Mouse (Mus musculus) neural tube, embryonic 13.5 days (tissue): ENCODE measurements around the gene Sirt2. TPM values are rescaled to one million over a fixed set of nuclear protein-coding genes. Genes with fewer than 3 reads are reported as not detected.

Experiments used
- ATAC-seq: fragments of 200-750 bp; cut with Nextera tagmentation; 2 replicates; pipeline ENCODE4 v1.8.0; 2017; ENCODE audit warnings: low read depth, mild to moderate bottlenecking, moderate TSS enrichment, moderate library complexity
- H3K27ac ChIP-seq: fragments of 300-500 bp; sonication (generic); replicated peaks from 2 replicates; pipeline ENCODE4 v1.5.1; 2015; ENCODE audit warnings: moderate library complexity, mild to moderate bottlenecking, inconsistent platforms
- H3K27me3 ChIP-seq: fragments of 300-500 bp; sonication (generic); 2 replicates; pipeline ENCODE4 v1.6.1; 2015; ENCODE audit warnings: mild to moderate bottlenecking, inconsistent platforms
- H3K36me3 ChIP-seq: fragments of 300-500 bp; sonication (generic); 2 replicates; pipeline ENCODE4 v1.6.1; 2015; ENCODE audit warnings: mild to moderate bottlenecking, inconsistent platforms
- H3K4me1 ChIP-seq: fragments of 300-500 bp; sonication (generic); replicated peaks from 2 replicates; pipeline ENCODE4 v1.6.1; 2015; ENCODE audit warnings: inconsistent platforms
- H3K4me2 ChIP-seq: fragments of 300-500 bp; sonication (generic); 2 replicates; pipeline ENCODE4 v1.6.1; 2015; ENCODE audit warnings: inconsistent platforms, mild to moderate bottlenecking, moderate library complexity
- H3K4me3 ChIP-seq: fragments of 300-500 bp; sonication (generic); 2 replicates; pipeline ENCODE4 v1.5.1; 2015; ENCODE audit warnings: mild to moderate bottlenecking, inconsistent platforms
- H3K9ac ChIP-seq: fragments of 300-500 bp; sonication (generic); 2 replicates; pipeline ENCODE4 v1.6.1; 2015; ENCODE audit warnings: moderate library complexity, mild to moderate bottlenecking, inconsistent platforms
- H3K9me3 ChIP-seq: fragments of 300-500 bp; sonication (generic); 2 replicates; pipeline ENCODE4 v1.6.1; 2016; ENCODE audit warnings: inconsistent platforms
- WGBS: fragments of 180-500 bp; shearing (Covaris S2); methylation state at CpG from one replicate; pipeline ENCODE4 v1.1.7; 2015; 5-methylcytosine and 5-hydroxymethylcytosine counted together
- polyA plus RNA-seq: library from polyadenylated mRNA; unstranded; fragments of >200 nt; fragmentation: Nextera tagmentation; extraction: Ambion mirVana; gene quantifications from 2 replicates; pipeline ENCODE4 v1.2.1, GENCODE M21; 2015

Gene Sirt2
- polyA plus RNA-seq, 1 experiment from 2014 or later = 104 TPM

DNA sequence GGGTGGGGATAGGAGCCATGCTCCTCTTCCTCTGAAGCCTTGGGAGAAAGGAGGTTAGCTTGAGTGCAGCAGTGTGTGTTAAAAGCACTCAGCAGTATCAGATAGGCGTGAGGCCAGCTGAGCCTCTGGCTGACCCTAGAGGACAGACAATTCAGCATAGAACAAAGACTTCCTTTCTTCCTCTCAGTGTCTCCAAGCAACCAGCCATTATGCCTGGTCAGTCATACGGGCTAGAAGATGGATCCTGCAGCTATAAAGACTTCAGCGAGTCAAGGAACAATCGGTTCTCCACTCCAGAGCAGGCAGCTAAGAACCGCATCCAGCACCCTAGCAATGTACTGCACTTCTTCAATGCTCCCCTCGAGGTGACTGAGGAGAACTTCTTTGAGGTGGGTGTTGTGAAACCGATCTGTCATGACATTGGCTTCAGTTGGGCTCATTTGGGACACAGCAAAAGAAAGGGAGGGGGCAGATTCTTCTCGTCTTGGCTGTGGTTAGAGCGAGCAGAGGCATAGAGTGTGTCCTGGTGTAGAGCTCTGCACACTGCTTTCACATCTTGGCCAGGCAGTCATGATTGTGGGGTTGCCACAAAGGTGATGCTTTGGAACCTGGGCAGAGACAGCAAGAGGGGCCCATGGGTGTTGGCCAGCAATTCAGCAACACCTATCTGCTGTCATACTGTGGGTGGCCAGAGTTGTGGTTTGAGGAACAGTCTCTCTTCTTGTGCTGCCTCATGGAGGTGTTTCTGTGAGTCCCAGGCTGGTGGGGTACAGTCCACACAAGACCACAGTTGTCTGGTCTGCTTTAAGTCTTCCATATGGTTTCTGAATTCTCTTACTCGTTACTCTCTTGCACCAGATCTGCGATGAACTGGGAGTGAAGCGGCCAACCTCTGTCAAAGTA lies 54.1 kb downstream of the Sirt2 start:
- Histone ChIP-seq H3K27me3 (no peaks in the 10 kb centered on the region), H3K9me3 (no peaks in the 10 kb centered on the region), H3K9ac (peak overlapping the region; percentile 41), H3K4me1 (peaks cover 76% of the 10 kb centered on the region), H3K27ac (peak overlapping the region; percentile 79), H3K4me2 (0 out of 2 replicates have a peak overlapping the region, but pooled peaks have one; percentile 9), H3K4me3 (no peak overlapping the region), H3K36me3 (peaks cover 75% of the 10 kb centered on the region)
- peak; percentile 15; the same call in 1 of the 2 replicates for ATAC-seq
- 31% methylated on average over 12 of the region's 12 CpGs for WGBS

GRCm38 (mm10) chr7:28821261-28821831 lies 54.8 kb downstream of the Sirt2 start:
- 49% methylated on average over 10 of the region's 10 CpGs for WGBS
- no peak overlapping the region for H3K4me3 ChIP-seq
- no peak overlapping the region for H3K4me2 ChIP-seq
- no peak for ATAC-seq
- peak overlapping the region; percentile 79; the same call in 1 of the 2 replicates for H3K27ac ChIP-seq
- H3K4me1 ChIP-seq = peaks cover 76% of the 10 kb centered on the region
- H3K36me3 ChIP-seq = peaks cover 68% of the 10 kb centered on the region
- H3K27me3 ChIP-seq = no peaks in the 10 kb centered on the region
- no peaks in the 10 kb centered on the region for H3K9me3 ChIP-seq
- peak overlapping the region; percentile 41; the same call in 1 of the 2 replicates for H3K9ac ChIP-seq

DNA sequence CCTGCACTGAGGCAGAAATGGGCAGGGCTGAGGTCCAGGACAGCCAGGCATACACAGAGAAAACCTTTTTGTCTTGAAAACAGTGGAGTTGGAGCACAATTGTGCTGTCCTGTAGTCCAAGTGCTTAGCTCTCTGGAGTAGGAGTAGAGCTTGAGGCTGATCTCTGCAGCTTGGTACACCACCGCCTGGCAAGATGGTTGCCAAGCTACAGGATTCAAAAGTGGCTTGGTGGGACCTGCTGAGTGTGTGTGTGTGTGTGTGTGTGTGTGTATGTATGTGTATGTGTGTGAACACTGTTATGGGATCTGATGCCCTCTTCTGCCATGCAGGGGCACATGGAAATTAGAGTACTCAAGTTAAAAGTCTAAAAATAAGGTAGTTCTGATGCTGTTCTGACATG lies 56.0 kb downstream of the Sirt2 start:
- no peak for ATAC-seq
- Histone ChIP-seq H3K27ac (no peak overlapping the region), H3K9ac (no peak overlapping the region)

GRCm38 (mm10) chr7:28822993-28823903 lies 56.7 kb downstream of the Sirt2 start:
- WGBS = 59% methylated on average over 10 of the region's 10 CpGs
- peaks cover 49% of the 10 kb centered on the region for H3K36me3 ChIP-seq

More for the DNA sequence above, 56.0 kb downstream of the Sirt2 start:
- no peaks in the 10 kb centered on the region for H3K9me3 ChIP-seq
- 59% methylated on average over 1 of the region's 1 CpGs for WGBS
- H3K36me3 ChIP-seq = peaks cover 56% of the 10 kb centered on the region
- no peak overlapping the region for H3K4me3 ChIP-seq
- no peaks in the 10 kb centered on the region for H3K27me3 ChIP-seq
- H3K4me2 ChIP-seq = no peak overlapping the region
- H3K4me1 ChIP-seq = peaks cover 64% of the 10 kb centered on the region

GRCm38 (mm10) chr7:28823932-28824331 lies 57.4 kb downstream of the Sirt2 start:
- Histone ChIP-seq H3K9ac (no peak overlapping the region), H3K27ac (peak overlapping the region; percentile 72), H3K36me3 (peaks cover 42% of the 10 kb centered on the region), H3K9me3 (no peaks in the 10 kb centered on the region), H3K4me3 (no peak overlapping the region), H3K27me3 (no peaks in the 10 kb centered on the region), H3K4me2 (no peak overlapping the region), H3K4me1 (peaks cover 51% of the 10 kb centered on the region)
- ATAC-seq = no peak
- WGBS = 48% methylated on average over 2 of the region's 2 CpGs

More at GRCm38 (mm10) chr7:28822993-28823903, 56.7 kb downstream of the Sirt2 start:
- Histone ChIP-seq H3K4me1 (peaks cover 57% of the 10 kb centered on the region), H3K4me3 (no peak overlapping the region), H3K27ac (peak overlapping the region; percentile 56), H3K9ac (no peak overlapping the region), H3K4me2 (no peak overlapping the region), H3K9me3 (no peaks in the 10 kb centered on the region), H3K27me3 (no peaks in the 10 kb centered on the region)
- ATAC-seq = no peak

- peaks cover 36% of the 10 kb centered on the region for H3K36me3 ChIP-seq
- WGBS = 3% methylated on average over 33 of the region's 33 CpGs
- H3K9ac ChIP-seq = peak within 1 kb of the TSS; percentile 70
- peak within 1 kb of the TSS; percentile 72 for H3K27ac ChIP-seq
- H3K4me3 ChIP-seq = peak within 1 kb of the TSS; percentile 48
- H3K4me1 ChIP-seq = peaks cover 41% of the 10 kb centered on the region
- no peaks in the 10 kb centered on the region for H3K9me3 ChIP-seq
- H3K4me2 ChIP-seq = peak within 1 kb of the TSS; percentile 65
- ATAC-seq = peak; percentile 82
- H3K27me3 ChIP-seq = no peaks in the 10 kb centered on the region
Observed at GRCm38 (mm10) chr7:28824941-28825685, 58.6 kb downstream of the Sirt2 start, which contains the start of gene Ech1. Ech1 (plus strand) TSS chr7:28825217.

DNA sequence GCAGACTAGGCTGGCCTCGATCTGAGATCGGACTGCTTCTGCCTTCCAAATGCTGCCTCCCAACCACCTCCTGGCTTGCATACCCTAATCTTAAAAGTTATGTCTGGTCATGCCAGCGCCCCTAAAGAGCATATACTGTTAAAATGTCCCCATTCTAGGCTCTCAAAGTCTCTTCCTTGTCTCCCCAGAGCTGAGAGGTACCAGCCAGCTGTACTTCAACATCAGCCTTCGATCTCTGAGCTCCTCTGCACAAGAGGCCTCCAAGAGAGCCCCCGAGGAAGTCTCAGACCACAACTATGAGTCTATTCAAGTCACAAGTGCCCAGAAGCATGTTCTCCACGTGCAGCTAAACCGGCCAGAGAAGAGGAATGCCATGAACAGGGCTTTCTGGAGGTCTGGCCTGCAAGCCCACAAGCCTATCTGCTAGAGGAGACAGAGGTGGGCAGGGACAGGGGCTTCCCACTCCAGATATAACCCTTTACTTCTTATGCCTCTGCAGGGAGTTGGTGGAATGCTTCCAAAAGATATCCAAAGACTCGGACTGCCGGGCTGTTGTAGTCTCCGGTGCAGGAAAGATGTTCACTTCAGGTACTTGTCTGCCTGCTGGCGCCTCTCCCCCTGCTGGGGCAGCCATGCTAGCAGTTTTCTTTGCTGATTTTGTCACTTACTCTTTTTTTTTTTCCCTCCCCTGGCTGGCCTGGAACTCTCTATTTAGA lies 59.3 kb downstream of the Sirt2 start:
- peak overlapping the region; percentile 72 for H3K27ac ChIP-seq
- 63% methylated on average over 11 of the region's 11 CpGs for WGBS
- H3K4me1 ChIP-seq = peaks cover 34% of the 10 kb centered on the region
- H3K4me2 ChIP-seq = peak overlapping the region; percentile 65
- H3K9ac ChIP-seq = peak overlapping the region; percentile 70
- no peaks in the 10 kb centered on the region for H3K27me3 ChIP-seq
- H3K36me3 ChIP-seq = peaks cover 36% of the 10 kb centered on the region
- H3K4me3 ChIP-seq = peak overlapping the region; percentile 48
- no peaks in the 10 kb centered on the region for H3K9me3 ChIP-seq
- ATAC-seq = no peak

DNA sequence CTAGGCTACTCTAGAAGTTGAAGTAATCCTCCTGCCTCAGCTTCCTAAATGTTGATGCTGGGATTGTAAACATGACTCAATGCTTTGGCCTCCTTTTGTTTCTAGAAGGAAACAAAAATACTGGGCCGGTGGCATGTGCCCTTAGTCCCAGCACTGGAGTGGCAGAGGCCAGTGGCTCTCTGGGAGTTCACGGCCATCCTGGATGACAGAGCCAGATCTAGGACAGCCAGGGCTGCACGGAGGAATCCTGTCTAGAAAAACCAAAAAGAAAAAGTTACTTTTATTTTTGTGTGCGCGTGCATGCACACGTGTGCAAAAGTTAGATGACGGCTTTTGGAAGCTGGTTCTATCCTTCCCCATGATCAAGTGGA lies 59.9 kb downstream of the Sirt2 start:
- 94% methylated on average over 7 of the region's 7 CpGs for WGBS
- H3K4me3 ChIP-seq = no peak overlapping the region
- ATAC-seq = no peak
- peak overlapping the region; percentile 65; the same call in 1 of the 2 replicates for H3K4me2 ChIP-seq
- H3K9ac ChIP-seq = 0 out of 2 replicates have a peak overlapping the region, but pooled peaks have one; percentile 70
- 0 out of 2 replicates have a peak overlapping the region, but pooled peaks have one; percentile 72 for H3K27ac ChIP-seq
- no peaks in the 10 kb centered on the region for H3K27me3 ChIP-seq
- no peaks in the 10 kb centered on the region for H3K9me3 ChIP-seq
- H3K36me3 ChIP-seq = peaks cover 34% of the 10 kb centered on the region
- peaks cover 28% of the 10 kb centered on the region for H3K4me1 ChIP-seq

GRCm38 (mm10) chr7:28827338-28827737 lies 60.8 kb downstream of the Sirt2 start:
- H3K27ac ChIP-seq = no peak overlapping the region
- H3K9me3 ChIP-seq = no peaks in the 10 kb centered on the region
- H3K36me3 ChIP-seq = peaks cover 33% of the 10 kb centered on the region
- H3K4me3 ChIP-seq = no peak overlapping the region
- H3K4me1 ChIP-seq = peaks cover 26% of the 10 kb centered on the region
- no peak overlapping the region for H3K9ac ChIP-seq
- no peaks in the 10 kb centered on the region for H3K27me3 ChIP-seq
- 58% methylated on average over 3 of the region's 3 CpGs for WGBS
- no peak for ATAC-seq
- H3K4me2 ChIP-seq = no peak overlapping the region

DNA sequence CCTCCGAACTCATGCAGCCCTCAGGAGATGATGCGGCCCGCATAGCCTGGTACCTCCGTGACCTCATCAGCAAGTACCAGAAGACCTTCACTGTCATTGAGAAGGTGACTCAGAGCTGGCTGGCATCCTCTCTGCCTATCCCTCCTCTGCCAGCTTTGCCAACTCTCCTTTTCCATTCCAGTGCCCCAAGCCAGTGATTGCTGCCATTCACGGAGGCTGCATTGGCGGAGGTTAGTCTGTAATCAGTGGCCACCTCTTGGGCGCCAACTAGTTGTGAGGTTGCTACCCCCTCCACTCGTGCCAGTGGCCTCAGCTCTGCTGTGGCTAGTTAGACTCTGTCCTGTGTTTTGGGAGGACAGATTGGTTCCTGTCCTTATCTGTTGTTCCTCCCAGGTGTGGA lies 63.3 kb downstream of the Sirt2 start:
- Histone ChIP-seq H3K27me3 (no peaks in the 10 kb centered on the region), H3K36me3 (peaks cover 26% of the 10 kb centered on the region), H3K4me1 (peaks cover 10% of the 10 kb centered on the region), H3K9ac (no peak overlapping the region), H3K9me3 (no peaks in the 10 kb centered on the region), H3K27ac (no peak overlapping the region), H3K4me3 (no peak overlapping the region), H3K4me2 (no peak overlapping the region)
- ATAC-seq = no peak
- 97% methylated on average over 8 of the region's 8 CpGs for WGBS
